21 mouse cellular contexts compared by ENCODE assay signal in genomic region chr9:42063391-42063790, GRCm38 (mm10).
DNase-seq lines count a peak whose midpoint lies in the region; ATAC-seq and TF ChIP-seq lines count a peak whose summit lies in the region.
"Had no signal": no experiment of that assay in that cellular context is flagged by ENCODE, and none has a peak within 500 bp of the region (broad histone marks: within the 10 kb centered on the region; RNA-seq: fewer than 3 reads in every experiment).

No protein-coding gene starts in this region.

- no peak overlapping the region for H3K4me2 ChIP-seq in embryonic facial prominence, embryonic 13.5 days
- no peak overlapping the region for H3K4me2 ChIP-seq in embryonic facial prominence, embryonic 14.5 days (ENCODE audit: low read depth, low read length)
- H3K4me2 ChIP-seq in limb, embryonic 14.5 days (replicated peaks; ENCODE audit: low read depth, low read length, severe bottlenecking): no peak overlapping the region
- H3K4me2 ChIP-seq: forebrain, embryonic 13.5 days; forebrain, embryonic 15.5 days had no signal

- peak; percentile 60 for DNase-seq in heart, embryonic 10.5 days (ENCODE audit: low spot score)
- no peak for DNase-seq in heart, postnatal 25 days (ENCODE audit: low spot score)
- peak; percentile 59 for DNase-seq in embryonic facial prominence, embryonic 14.5 days (ENCODE audit: low spot score)
- peak; percentile 38 for DNase-seq in limb, embryonic 14.5 days (ENCODE audit: low spot score)
- no peak for DNase-seq in urinary bladder, postnatal 14 days (ENCODE audit: low spot score)
- no peak for DNase-seq in kidney, postnatal 25 days
- no peak for DNase-seq in kidney, adult 18-20 months
- DNase-seq: adrenal gland, adult 2 months; adrenal gland, postnatal 10 days; adrenal gland, postnatal 25 days; cerebellum, adult 11 months; cerebellum, adult 18-20 months; cerebellum, adult 8-10 months; cerebellum, adult 9-11 months; cerebellum, postnatal 14 days; cerebellum, postnatal 36 days; embryo, embryonic 11 days; forebrain, postnatal 0 days had no signal

- H3K9ac ChIP-seq in embryonic facial prominence, embryonic 13.5 days: no peak overlapping the region
- no peak overlapping the region for H3K9ac ChIP-seq in embryonic facial prominence, embryonic 14.5 days (ENCODE audit: low read depth, low read length)
- no peak overlapping the region for H3K9ac ChIP-seq in limb, embryonic 14.5 days (ENCODE audit: low read depth, low read length, severe bottlenecking)
- H3K9ac ChIP-seq: forebrain, embryonic 13.5 days; forebrain, embryonic 15.5 days; forebrain, postnatal 0 days had no signal

- H3K36me3 ChIP-seq in heart, embryonic 10.5 days: 0 out of 2 replicates have a peak, but pooled peaks cover 8% of the 10 kb centered on the region
- no peaks in the 10 kb centered on the region for H3K36me3 ChIP-seq in embryonic facial prominence, embryonic 13.5 days
- no peaks in the 10 kb centered on the region for H3K36me3 ChIP-seq in embryonic facial prominence, embryonic 14.5 days (ENCODE audit: control insufficient read depth, insufficient read depth, low read length)
- H3K36me3 ChIP-seq in limb, embryonic 14.5 days (ENCODE audit: control insufficient read depth, insufficient read depth, low read length): no peaks in the 10 kb centered on the region
- H3K36me3 ChIP-seq: forebrain, embryonic 15.5 days had no signal

- intact Hi-C loops in heart, postnatal 25 days (cut with DNase I): no loop called here

- H3K27ac ChIP-seq in heart, embryonic 10.5 days: no peak overlapping the region
- 0 out of 2 replicates have a peak overlapping the region, but pooled peaks have one; percentile 13 for H3K27ac ChIP-seq in embryonic facial prominence, embryonic 13.5 days
- no peak overlapping the region for H3K27ac ChIP-seq in embryonic facial prominence, embryonic 14.5 days (replicated peaks; ENCODE audit: low read depth, low read length)
- no peak overlapping the region for H3K27ac ChIP-seq in limb, embryonic 14.5 days (replicated peaks; ENCODE audit: low read depth, low read length)
- H3K27ac ChIP-seq: forebrain, embryonic 13.5 days; forebrain, embryonic 15.5 days had no signal

- H3K27me3 ChIP-seq in heart, embryonic 10.5 days (ENCODE audit: insufficient read depth, poor library complexity, severe bottlenecking): no peaks in the 10 kb centered on the region
- no peaks in the 10 kb centered on the region for H3K27me3 ChIP-seq in embryonic facial prominence, embryonic 13.5 days
- no peaks in the 10 kb centered on the region for H3K27me3 ChIP-seq in embryonic facial prominence, embryonic 14.5 days (replicated peaks; ENCODE audit: control insufficient read depth, insufficient read depth, low read length)
- no peaks in the 10 kb centered on the region for H3K27me3 ChIP-seq in limb, embryonic 14.5 days (ENCODE audit: control insufficient read depth, insufficient read depth, low read length)
- H3K27me3 ChIP-seq: forebrain, embryonic 13.5 days; forebrain, embryonic 15.5 days had no signal

- no peak for ATAC-seq in embryonic facial prominence, embryonic 13.5 days (ENCODE audit: insufficient number of reproducible peaks, insufficient read depth, low FRiP score, low TSS enrichment, low read depth)
- ATAC-seq in embryonic facial prominence, embryonic 14.5 days (ENCODE audit: low read depth): peak; percentile 63; the same call in 1 of the 2 replicates
- peak; percentile 78 for ATAC-seq in limb, embryonic 14.5 days (ENCODE audit: low FRiP score, low read depth)
- ATAC-seq: forebrain, embryonic 13.5 days; forebrain, embryonic 15.5 days; forebrain, postnatal 0 days had no signal

- no peak overlapping the region for H3K4me3 ChIP-seq in heart, embryonic 10.5 days
- H3K4me3 ChIP-seq in embryonic facial prominence, embryonic 13.5 days: no peak overlapping the region
- H3K4me3 ChIP-seq in embryonic facial prominence, embryonic 14.5 days (ENCODE audit: low read depth, low read length): no peak overlapping the region
- H3K4me3 ChIP-seq in limb, embryonic 14.5 days (replicated peaks; ENCODE audit: low read length): no peak overlapping the region
- H3K4me3 ChIP-seq: forebrain, embryonic 13.5 days; forebrain, embryonic 15.5 days had no signal

- TF ChIP-seq POLR2A in limb, embryonic 14.5 days (IDR thresholded peaks at IDR 0.05; ENCODE audit: borderline replicate concordance, extremely low read depth, insufficient read depth, insufficient read length): no peak

- WGBS in heart, embryonic 10.5 days: 82% methylated on average over 4 of the region's 4 CpGs
- 43% methylated on average over 4 of the region's 4 CpGs for WGBS in embryonic facial prominence, embryonic 13.5 days
- 51% methylated on average over 4 of the region's 4 CpGs for WGBS in embryonic facial prominence, embryonic 14.5 days
- WGBS in limb, embryonic 14.5 days: 35% methylated on average over 4 of the region's 4 CpGs

- no peaks in the 10 kb centered on the region for H3K9me3 ChIP-seq in heart, embryonic 10.5 days
- no peaks in the 10 kb centered on the region for H3K9me3 ChIP-seq in embryonic facial prominence, embryonic 13.5 days
- H3K9me3 ChIP-seq in embryonic facial prominence, embryonic 14.5 days (ENCODE audit: control insufficient read depth, low read length): no peaks in the 10 kb centered on the region
- H3K9me3 ChIP-seq in limb, embryonic 14.5 days (ENCODE audit: control insufficient read depth, low read length): no peaks in the 10 kb centered on the region
- H3K9me3 ChIP-seq: forebrain, embryonic 13.5 days; forebrain, embryonic 15.5 days had no signal

- H3K4me1 ChIP-seq in heart, embryonic 10.5 days: no peaks in the 10 kb centered on the region
- peaks cover 25% of the 10 kb centered on the region for H3K4me1 ChIP-seq in embryonic facial prominence, embryonic 13.5 days
- peaks cover 18% of the 10 kb centered on the region; the same call in 1 of the 2 replicates for H3K4me1 ChIP-seq in embryonic facial prominence, embryonic 14.5 days (ENCODE audit: control insufficient read depth, insufficient read depth, low read length)
- H3K4me1 ChIP-seq in limb, embryonic 14.5 days (ENCODE audit: control insufficient read depth, insufficient read depth, low read length): peaks cover 12% of the 10 kb centered on the region
- H3K4me1 ChIP-seq: forebrain, embryonic 13.5 days; forebrain, embryonic 15.5 days had no signal

Comparison
In these comparisons a context has a peak if more than half of its experiments do, and no peak if none do; other contexts are left out.
1. DNase-seq: peak in heart, embryonic 10.5 days (single experiment), embryonic facial prominence, embryonic 14.5 days (single experiment) and limb, embryonic 14.5 days (single experiment); none in heart, postnatal 25 days (single experiment), urinary bladder, postnatal 14 days (single experiment), kidney, postnatal 25 days (0 of 2) and kidney, adult 18-20 months (single experiment).